Mouse (Mus musculus): ENCODE measurements around the gene Bcl11a. TPM values are rescaled to one million over a fixed set of nuclear protein-coding genes. Genes with fewer than 3 reads are reported as not detected.
"Not testable (repeated sequence)": the region's sequence is repeated elsewhere in the genome, so short reads cannot be mapped to it uniquely, and the experiment has no call there.

The Bcl11a gene
- polyA plus RNA-seq, 1 experiment: 7.6 TPM

GRCm38 (mm10) chr11:24128001-24128400 lies 50.1 kb downstream of the Bcl11a start:
- Histone ChIP-seq H3K4me3 (ENCODE audit: insufficient read depth, low read length) (no peak overlapping the region), H3K27ac (ENCODE audit: insufficient read depth, low read length) (no peak overlapping the region), H3K4me1 (ENCODE audit: control insufficient read depth, insufficient read depth, low read length) (no peaks in the 10 kb centered on the region)
- TF ChIP-seq CTCF (IDR thresholded peaks at IDR 0.05; ENCODE audit: borderline replicate concordance, insufficient read depth, low read length): no peak
- TF ChIP-seq POLR2A (IDR thresholded peaks at IDR 0.05; ENCODE audit: low read depth, low read length): no peak

DNA sequence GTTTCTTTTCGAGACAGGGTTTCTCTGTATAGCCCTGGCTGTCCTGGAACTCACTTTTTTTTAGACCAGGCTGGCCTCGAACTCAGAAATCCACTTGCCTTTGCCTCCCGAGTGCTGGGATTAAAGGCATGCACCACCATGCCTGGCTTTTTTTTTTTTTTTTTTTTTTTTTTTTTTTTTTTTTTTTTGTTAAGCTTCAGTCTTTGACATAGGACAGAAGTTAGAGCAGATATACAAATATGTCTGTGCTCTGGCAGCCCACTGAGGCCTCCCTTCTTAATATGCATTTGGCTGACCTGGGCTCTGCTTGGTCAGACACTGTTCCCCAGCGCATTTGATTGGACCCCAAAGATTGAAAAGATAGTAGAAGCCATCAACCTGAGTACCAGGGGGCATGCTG lies 51.0 kb downstream of the Bcl11a start:
- not testable (repeated sequence) for H3K4me1 ChIP-seq (ENCODE audit: control insufficient read depth, insufficient read depth, low read length); H3K27ac ChIP-seq (ENCODE audit: insufficient read depth, low read length); H3K4me3 ChIP-seq (ENCODE audit: insufficient read depth, low read length)

DNA sequence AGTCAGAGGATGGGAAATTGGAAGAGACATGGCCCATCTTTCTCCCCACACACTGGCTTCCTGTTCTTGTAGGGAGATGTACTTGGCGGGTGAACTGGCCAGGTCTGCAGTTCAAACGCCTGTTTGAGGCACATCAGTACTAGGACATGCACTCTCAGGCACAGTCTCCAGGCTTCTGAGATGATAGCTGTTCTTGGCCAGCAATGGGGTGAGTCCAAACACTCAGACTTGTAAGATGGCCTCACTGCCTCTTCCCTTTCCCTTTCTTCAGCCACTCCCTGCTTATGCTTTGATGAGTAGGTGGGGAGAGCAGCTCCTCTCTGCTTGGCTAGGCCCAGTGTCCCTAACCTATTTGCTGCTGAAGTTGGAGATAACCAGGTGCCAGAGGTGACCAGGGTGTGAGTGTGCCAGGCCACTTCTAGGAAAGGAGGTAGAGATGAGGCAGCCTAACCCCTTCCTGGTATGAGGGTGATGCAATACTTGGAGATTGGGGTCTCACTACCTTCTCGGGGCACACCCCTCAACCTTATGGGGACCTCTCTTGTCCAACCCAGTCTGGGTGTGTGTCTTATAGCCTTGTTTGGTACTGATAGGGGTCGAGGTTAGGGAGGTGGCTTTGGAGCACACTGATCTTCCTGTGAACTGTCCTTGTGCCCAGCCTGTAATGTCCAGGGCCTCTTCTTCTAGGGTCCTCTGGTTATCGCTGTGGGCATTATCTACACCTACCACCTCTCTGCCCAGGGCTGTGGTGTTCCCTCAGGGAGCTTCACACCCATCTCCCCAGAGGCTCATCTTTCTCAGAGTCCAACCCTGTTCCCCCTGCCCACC lies 51.7 kb downstream of the Bcl11a start:
- Histone ChIP-seq H3K4me3 (ENCODE audit: insufficient read depth, low read length) (no peak overlapping the region), H3K4me1 (ENCODE audit: control insufficient read depth, insufficient read depth, low read length) (no peaks in the 10 kb centered on the region), H3K27ac (ENCODE audit: insufficient read depth, low read length) (no peak overlapping the region)
- TF ChIP-seq CTCF (IDR thresholded peaks at IDR 0.05; ENCODE audit: borderline replicate concordance, insufficient read depth, low read length) (no peak), POLR2A (IDR thresholded peaks at IDR 0.05; ENCODE audit: low read depth, low read length) (no peak)

GRCm38 (mm10) chr11:24130186-24130760 lies 52.4 kb downstream of the Bcl11a start:
- Histone ChIP-seq H3K4me3 (ENCODE audit: insufficient read depth, low read length) (no peak overlapping the region), H3K4me1 (ENCODE audit: control insufficient read depth, insufficient read depth, low read length) (no peaks in the 10 kb centered on the region), H3K27ac (ENCODE audit: insufficient read depth, low read length) (no peak overlapping the region)
- TF ChIP-seq CTCF (IDR thresholded peaks at IDR 0.05; ENCODE audit: borderline replicate concordance, insufficient read depth, low read length): no peak
- no peak for TF ChIP-seq POLR2A (IDR thresholded peaks at IDR 0.05; ENCODE audit: low read depth, low read length)

GRCm38 (mm10) chr11:24131818-24132217 lies 54.0 kb downstream of the Bcl11a start:
- Histone ChIP-seq H3K4me3 (ENCODE audit: insufficient read depth, low read length) (no peak overlapping the region), H3K27ac (ENCODE audit: insufficient read depth, low read length) (no peak overlapping the region), H3K4me1 (ENCODE audit: control insufficient read depth, insufficient read depth, low read length) (no peaks in the 10 kb centered on the region)
- TF ChIP-seq CTCF (IDR thresholded peaks at IDR 0.05; ENCODE audit: borderline replicate concordance, insufficient read depth, low read length) (no peak), POLR2A (IDR thresholded peaks at IDR 0.05; ENCODE audit: low read depth, low read length) (no peak)

- Histone ChIP-seq H3K27ac (ENCODE audit: insufficient read depth, low read length) (no peak overlapping the region), H3K4me3 (ENCODE audit: insufficient read depth, low read length) (no peak overlapping the region), H3K4me1 (ENCODE audit: control insufficient read depth, insufficient read depth, low read length) (no peaks in the 10 kb centered on the region)
- TF ChIP-seq CTCF (IDR thresholded peaks at IDR 0.05; ENCODE audit: borderline replicate concordance, insufficient read depth, low read length) (no peak), POLR2A (IDR thresholded peaks at IDR 0.05; ENCODE audit: low read depth, low read length) (no peak)
Measured at GRCm38 (mm10) chr11:24132358-24132757, 54.5 kb downstream of the Bcl11a start.

GRCm38 (mm10) chr11:24132853-24133252 lies 55.0 kb downstream of the Bcl11a start:
- no peak overlapping the region for H3K27ac ChIP-seq (ENCODE audit: insufficient read depth, low read length)
- H3K4me1 ChIP-seq (ENCODE audit: control insufficient read depth, insufficient read depth, low read length): no peaks in the 10 kb centered on the region
- TF ChIP-seq CTCF (IDR thresholded peaks at IDR 0.05; ENCODE audit: borderline replicate concordance, insufficient read depth, low read length): no peak
- TF ChIP-seq POLR2A (IDR thresholded peaks at IDR 0.05; ENCODE audit: low read depth, low read length): no peak
- no peak overlapping the region for H3K4me3 ChIP-seq (ENCODE audit: insufficient read depth, low read length)

- Histone ChIP-seq H3K4me3 (ENCODE audit: insufficient read depth, low read length) (no peak overlapping the region), H3K4me1 (ENCODE audit: control insufficient read depth, insufficient read depth, low read length) (no peaks in the 10 kb centered on the region), H3K27ac (ENCODE audit: insufficient read depth, low read length) (no peak overlapping the region)
- TF ChIP-seq CTCF (IDR thresholded peaks at IDR 0.05; ENCODE audit: borderline replicate concordance, insufficient read depth, low read length) (no peak), POLR2A (IDR thresholded peaks at IDR 0.05; ENCODE audit: low read depth, low read length) (no peak)
Measured at GRCm38 (mm10) chr11:24133484-24133883, 55.6 kb downstream of the Bcl11a start.

- Histone ChIP-seq H3K4me3 (ENCODE audit: insufficient read depth, low read length) (no peak overlapping the region), H3K4me1 (ENCODE audit: control insufficient read depth, insufficient read depth, low read length) (no peaks in the 10 kb centered on the region), H3K27ac (ENCODE audit: insufficient read depth, low read length) (no peak overlapping the region)
- TF ChIP-seq CTCF (IDR thresholded peaks at IDR 0.05; ENCODE audit: borderline replicate concordance, insufficient read depth, low read length) (no peak), POLR2A (IDR thresholded peaks at IDR 0.05; ENCODE audit: low read depth, low read length) (no peak)
Measured at GRCm38 (mm10) chr11:24133928-24134327, 56.1 kb downstream of the Bcl11a start.

DNA sequence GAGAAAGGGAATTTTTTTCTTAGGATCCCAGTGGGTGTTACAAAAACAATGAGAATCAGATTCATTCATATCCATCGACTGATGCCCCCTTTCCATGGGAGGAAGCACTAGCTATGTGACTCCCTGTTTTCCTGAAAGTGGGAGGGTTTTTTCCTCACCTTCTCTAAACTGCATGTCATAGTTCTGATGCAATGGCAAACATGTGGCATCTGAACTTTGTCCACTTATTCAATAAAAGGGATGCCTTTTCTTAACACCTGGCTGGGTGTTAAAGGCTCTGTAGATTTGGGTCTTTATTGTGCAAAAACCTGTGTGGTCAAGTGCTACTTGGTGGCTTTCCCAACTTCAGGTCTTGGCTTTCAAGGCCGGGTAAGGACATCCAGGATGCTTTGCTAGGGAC lies 57.4 kb downstream of the Bcl11a start:
- Histone ChIP-seq H3K4me3 (ENCODE audit: insufficient read depth, low read length) (no peak overlapping the region), H3K27ac (ENCODE audit: insufficient read depth, low read length) (no peak overlapping the region), H3K4me1 (ENCODE audit: control insufficient read depth, insufficient read depth, low read length) (no peaks in the 10 kb centered on the region)
- TF ChIP-seq CTCF (IDR thresholded peaks at IDR 0.05; ENCODE audit: borderline replicate concordance, insufficient read depth, low read length): no peak
- no peak for TF ChIP-seq POLR2A (IDR thresholded peaks at IDR 0.05; ENCODE audit: low read depth, low read length)
